Mouse (Mus musculus): ENCODE data around the gene Zzef1. TPM values are rescaled to one million over a fixed set of nuclear protein-coding genes. Genes with fewer than 3 reads are reported as not detected.
"Not testable (repeated sequence)": the region's sequence is repeated elsewhere in the genome, so short reads cannot be mapped to it uniquely, and the experiment has no call there.

Gene Zzef1
- polyA plus RNA-seq, 1 experiment from 2014 or later = 3.5 TPM

DNA sequence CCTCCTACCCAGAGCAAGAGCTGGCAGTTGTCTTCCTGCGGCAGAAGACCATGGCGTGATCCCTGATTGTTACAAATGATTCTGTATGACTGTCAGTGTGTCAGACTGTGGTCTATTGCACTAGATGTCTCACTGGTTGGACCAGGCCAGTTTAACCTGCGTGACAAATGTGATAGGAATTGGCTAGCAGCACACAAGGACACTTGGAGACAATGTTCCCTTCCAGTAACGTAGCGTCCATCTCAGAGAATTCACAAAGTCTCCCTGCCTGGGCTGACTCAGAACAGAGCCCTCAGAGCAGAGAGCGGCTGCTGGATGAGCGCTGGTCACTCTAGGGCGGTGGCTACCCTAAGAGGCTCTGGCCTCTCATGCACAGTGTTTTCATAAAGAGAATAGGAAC is 28.3 kb upstream of the Zzef1 start:
- 90% methylated on average over 8 of the region's 8 CpGs for WGBS (ENCODE audit: insufficient replicate concordance)
- no peak overlapping the region for H3K27ac ChIP-seq (ENCODE audit: low read depth)
- ATAC-seq (no peak), DNase-seq (no peak)
- no peaks in the 10 kb centered on the region for H3K27me3 ChIP-seq (ENCODE audit: insufficient read depth, low read length)
- H3K9me3 ChIP-seq (ENCODE audit: low read length) = no peaks in the 10 kb centered on the region
- no peak overlapping the region for H3K9ac ChIP-seq (replicated peaks)
- H3K4me3 ChIP-seq (ENCODE audit: low read depth, low read length) = no peak overlapping the region
- no peak overlapping the region for H3K4me2 ChIP-seq (ENCODE audit: low read depth, low read length)
- no peaks in the 10 kb centered on the region for H3K4me1 ChIP-seq (ENCODE audit: insufficient read depth)
- peaks cover 49% of the 10 kb centered on the region for H3K36me3 ChIP-seq (replicated peaks; ENCODE audit: insufficient read depth, low read length)
- no peak for TF ChIP-seq CTCF (IDR thresholded peaks at IDR 0.05; ENCODE audit: low read depth)
- TF ChIP-seq EP300 (IDR thresholded peaks at IDR 0.05; ENCODE audit: low read depth) = no peak

DNA sequence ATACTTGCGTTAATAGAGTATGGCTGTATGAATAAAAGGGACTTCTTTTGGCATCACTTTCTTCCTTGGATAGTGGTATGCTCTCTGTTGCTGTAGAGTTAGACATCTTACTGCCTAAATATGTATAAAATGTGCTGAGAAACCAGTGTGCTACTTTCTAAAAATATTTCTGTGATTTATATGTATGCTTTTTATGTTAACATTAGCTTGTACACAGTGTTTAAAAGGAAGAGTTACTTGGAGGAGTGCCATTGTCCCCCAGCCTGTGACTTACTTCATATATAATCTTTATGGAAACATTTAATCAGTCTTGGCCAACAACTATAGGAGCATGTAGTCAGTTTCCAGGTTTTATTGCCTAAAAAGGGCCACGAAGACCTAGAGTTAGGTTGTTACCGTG is 27.0 kb upstream of the Zzef1 start:
- Histone ChIP-seq H3K4me2 (ENCODE audit: low read depth, low read length) (no peak overlapping the region), H3K9ac (replicated peaks) (no peak overlapping the region), H3K36me3 (replicated peaks; ENCODE audit: insufficient read depth, low read length) (peaks cover 36% of the 10 kb centered on the region), H3K9me3 (ENCODE audit: low read length) (no peaks in the 10 kb centered on the region), H3K27ac (ENCODE audit: low read depth) (no peak overlapping the region), H3K27me3 (ENCODE audit: insufficient read depth, low read length) (no peaks in the 10 kb centered on the region), H3K4me1 (ENCODE audit: insufficient read depth) (no peaks in the 10 kb centered on the region), H3K4me3 (ENCODE audit: low read depth, low read length) (no peak overlapping the region)
- no peak for TF ChIP-seq CTCF (IDR thresholded peaks at IDR 0.05; ENCODE audit: low read depth)
- no peak for TF ChIP-seq EP300 (IDR thresholded peaks at IDR 0.05; ENCODE audit: low read depth)
- no peak for ATAC-seq
- DNase-seq = no peak
- WGBS (ENCODE audit: insufficient replicate concordance) = 85% methylated on average over 3 of the region's 3 CpGs

DNA sequence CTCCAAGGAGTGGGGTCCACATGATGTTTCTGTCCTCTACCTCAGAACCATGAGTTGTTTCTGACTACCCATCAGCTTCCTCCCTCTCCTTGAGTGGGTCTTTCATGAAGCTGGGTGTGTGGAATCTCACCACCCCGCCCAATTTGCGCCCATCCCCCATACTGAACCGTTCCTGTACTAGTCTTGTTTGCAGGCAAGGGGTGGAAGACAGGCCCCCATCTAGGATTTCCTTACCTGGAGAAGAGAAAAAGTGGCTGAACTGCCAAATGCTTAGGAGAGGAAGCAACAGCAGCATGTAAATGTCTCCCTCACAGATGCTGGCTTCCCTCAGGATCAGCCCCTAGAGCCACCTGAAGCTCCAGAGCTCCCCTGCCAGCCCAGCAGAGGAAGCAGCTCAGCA is 25.7 kb upstream of the Zzef1 start:
- Histone ChIP-seq H3K27me3 (ENCODE audit: insufficient read depth, low read length) (no peaks in the 10 kb centered on the region), H3K4me2 (ENCODE audit: low read depth, low read length) (no peak overlapping the region), H3K36me3 (replicated peaks; ENCODE audit: insufficient read depth, low read length) (peaks cover 29% of the 10 kb centered on the region), H3K4me1 (ENCODE audit: insufficient read depth) (no peaks in the 10 kb centered on the region), H3K4me3 (ENCODE audit: low read depth, low read length) (no peak overlapping the region), H3K27ac (ENCODE audit: low read depth) (no peak overlapping the region), H3K9me3 (ENCODE audit: low read length) (no peaks in the 10 kb centered on the region), H3K9ac (replicated peaks) (no peak overlapping the region)
- ATAC-seq (no peak), DNase-seq (no peak)
- WGBS (ENCODE audit: insufficient replicate concordance) = 87% methylated on average over 3 of the region's 3 CpGs
- TF ChIP-seq EP300 (IDR thresholded peaks at IDR 0.05; ENCODE audit: low read depth) (no peak), CTCF (IDR thresholded peaks at IDR 0.05; ENCODE audit: low read depth) (no peak)

DNA sequence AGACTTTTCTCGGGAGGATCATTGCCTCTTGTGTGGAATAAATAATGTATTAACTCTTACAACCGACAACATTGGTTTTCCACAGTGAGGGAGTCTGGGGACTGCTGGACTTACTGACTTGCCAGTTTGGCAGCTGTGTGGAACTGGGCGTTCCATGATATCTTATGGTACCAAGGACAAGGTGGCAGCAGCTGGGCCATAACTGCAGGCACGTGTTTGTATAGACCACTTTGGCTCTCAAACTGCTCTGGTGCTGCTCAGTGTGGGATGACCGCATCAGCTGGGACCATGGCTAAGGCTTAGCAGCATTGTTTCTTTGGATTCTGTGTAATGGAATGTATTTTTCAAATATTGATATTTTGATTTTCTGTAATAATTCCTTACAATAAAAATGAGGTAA is 25.2 kb upstream of the Zzef1 start:
- 85% methylated on average over 5 of the region's 5 CpGs for WGBS (ENCODE audit: insufficient replicate concordance)
- H3K27me3 ChIP-seq (ENCODE audit: insufficient read depth, low read length) = no peaks in the 10 kb centered on the region
- ATAC-seq (no peak), DNase-seq (no peak)
- peaks cover 29% of the 10 kb centered on the region for H3K36me3 ChIP-seq (replicated peaks; ENCODE audit: insufficient read depth, low read length)
- no peaks in the 10 kb centered on the region for H3K4me1 ChIP-seq (ENCODE audit: insufficient read depth)
- no peak overlapping the region for H3K27ac ChIP-seq (ENCODE audit: low read depth)
- no peaks in the 10 kb centered on the region for H3K9me3 ChIP-seq (ENCODE audit: low read length)
- H3K4me3 ChIP-seq (ENCODE audit: low read depth, low read length) = no peak overlapping the region
- no peak overlapping the region for H3K4me2 ChIP-seq (ENCODE audit: low read depth, low read length)
- TF ChIP-seq EP300 (IDR thresholded peaks at IDR 0.05; ENCODE audit: low read depth) (no peak), CTCF (IDR thresholded peaks at IDR 0.05; ENCODE audit: low read depth) (no peak)
- no peak overlapping the region for H3K9ac ChIP-seq (replicated peaks)

DNA sequence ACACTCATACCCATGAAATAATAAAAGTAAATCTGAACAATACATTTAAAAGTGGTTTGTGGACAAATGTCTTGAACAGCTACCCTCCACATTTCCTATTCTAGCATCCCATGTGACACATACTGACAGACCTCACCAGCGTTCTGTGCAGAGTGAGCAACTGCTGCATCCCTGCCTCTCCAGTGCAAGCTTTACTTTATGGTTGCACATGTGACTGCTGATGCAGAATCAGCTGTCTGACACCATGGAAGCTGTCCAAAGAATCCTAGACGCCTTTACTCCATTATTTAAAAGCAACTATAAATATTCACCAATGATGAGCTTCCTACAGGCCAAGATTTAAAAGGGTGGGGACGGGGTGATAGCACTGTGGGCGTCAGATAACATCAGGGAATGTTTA is 24.6 kb upstream of the Zzef1 start:
- 72% methylated on average over 4 of the region's 4 CpGs for WGBS (ENCODE audit: insufficient replicate concordance)
- TF ChIP-seq EP300 (IDR thresholded peaks at IDR 0.05; ENCODE audit: low read depth) (no peak), CTCF (IDR thresholded peaks at IDR 0.05; ENCODE audit: low read depth) (no peak)
- Histone ChIP-seq H3K27ac (ENCODE audit: low read depth) (no peak overlapping the region), H3K36me3 (replicated peaks; ENCODE audit: insufficient read depth, low read length) (peaks cover 29% of the 10 kb centered on the region), H3K4me2 (ENCODE audit: low read depth, low read length) (no peak overlapping the region), H3K27me3 (ENCODE audit: insufficient read depth, low read length) (no peaks in the 10 kb centered on the region), H3K9ac (replicated peaks) (no peak overlapping the region), H3K9me3 (ENCODE audit: low read length) (no peaks in the 10 kb centered on the region), H3K4me1 (ENCODE audit: insufficient read depth) (no peaks in the 10 kb centered on the region), H3K4me3 (ENCODE audit: low read depth, low read length) (no peak overlapping the region)
- no peak for ATAC-seq
- no peak for DNase-seq

DNA sequence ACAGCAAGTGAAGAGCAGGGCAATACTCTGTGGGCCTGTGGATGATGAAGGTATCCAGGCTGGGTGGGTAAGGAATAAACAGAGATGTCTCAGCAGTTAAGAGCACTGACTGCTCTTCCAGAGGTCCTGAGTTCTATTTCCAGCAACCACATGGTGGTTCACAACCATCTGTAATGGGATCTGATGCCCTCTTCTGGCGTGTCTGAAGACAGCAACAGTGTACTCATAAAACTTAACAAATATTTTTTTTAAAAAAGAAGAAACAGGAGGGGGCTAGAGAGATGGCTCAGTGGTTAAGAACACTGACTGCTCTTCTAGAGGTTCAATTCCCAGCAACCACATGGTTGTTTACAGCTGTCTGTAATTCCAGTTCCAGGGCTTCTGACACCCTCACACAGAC is 23.4 kb upstream of the Zzef1 start:
- ATAC-seq; H3K4me1 ChIP-seq (ENCODE audit: insufficient read depth); H3K9ac ChIP-seq (replicated peaks); H3K27me3 ChIP-seq (ENCODE audit: insufficient read depth, low read length); H3K9me3 ChIP-seq (ENCODE audit: low read length); DNase-seq; H3K4me3 ChIP-seq (ENCODE audit: low read depth, low read length); H3K4me2 ChIP-seq (ENCODE audit: low read depth, low read length); H3K27ac ChIP-seq (ENCODE audit: low read depth): not testable (repeated sequence)
- peaks cover 24% of the 10 kb centered on the region for H3K36me3 ChIP-seq (replicated peaks; ENCODE audit: insufficient read depth, low read length)
- 0 out of 2 replicates have a peak, but pooled peaks have one; percentile 28 for TF ChIP-seq CTCF (IDR thresholded peaks at IDR 0.05; ENCODE audit: low read depth)
- WGBS (ENCODE audit: insufficient replicate concordance) = 32% methylated on average over 1 of the region's 1 CpGs

DNA sequence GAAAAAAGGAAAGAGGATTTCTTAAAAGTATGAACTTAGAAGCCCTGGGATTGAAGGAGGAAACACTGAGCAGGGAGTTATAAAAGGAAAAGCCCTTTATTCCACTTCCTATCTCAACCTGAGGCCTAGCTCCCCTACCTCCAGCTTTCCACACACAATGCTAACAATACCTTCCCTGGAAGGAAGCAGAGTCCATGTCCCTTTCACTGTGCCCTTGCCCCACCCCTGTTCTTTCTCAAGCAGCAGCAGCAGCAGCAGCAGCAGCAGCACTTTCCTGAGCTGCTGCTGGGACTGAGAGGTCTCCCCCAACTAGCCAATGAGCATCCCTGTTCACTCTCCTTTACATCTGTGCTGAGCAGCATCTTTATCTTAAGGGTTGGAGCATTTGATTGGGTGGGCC is 17.1 kb upstream of the Zzef1 start:
- TF ChIP-seq EP300 (IDR thresholded peaks at IDR 0.05; ENCODE audit: low read depth) (no peak), CTCF (IDR thresholded peaks at IDR 0.05; ENCODE audit: low read depth) (no peak)
- Histone ChIP-seq H3K4me3 (ENCODE audit: low read depth, low read length) (no peak overlapping the region), H3K36me3 (replicated peaks; ENCODE audit: insufficient read depth, low read length) (no peaks in the 10 kb centered on the region), H3K4me1 (ENCODE audit: insufficient read depth) (no peaks in the 10 kb centered on the region), H3K9ac (replicated peaks) (no peak overlapping the region), H3K27me3 (ENCODE audit: insufficient read depth, low read length) (no peaks in the 10 kb centered on the region), H3K9me3 (ENCODE audit: low read length) (no peaks in the 10 kb centered on the region), H3K27ac (ENCODE audit: low read depth) (no peak overlapping the region), H3K4me2 (ENCODE audit: low read depth, low read length) (no peak overlapping the region)
- ATAC-seq (no peak), DNase-seq (no peak)
